Mouse (Mus musculus) left cerebral cortex, postnatal 10 days (tissue): ENCODE measurements at regions not wholly inside any gene's neighbourhood (a gene's known extent, or its start where the extent isn't known, plus 50 kb on each side); places are given as distances from the start of the nearest gene placed in this dataset.
"Not testable (repeated sequence)": the region's sequence is repeated elsewhere in the genome, so short reads cannot be mapped to it uniquely, and the experiment has no call there.

ENCODE experiments used
- DNase-seq, 2 experiments: peaks; one replicate each; pipeline ENCODE4 v3.0.0; 2021 to 2022; ENCODE audit warnings: low spot score in 2 of 2, mixed read lengths in 1 of 2; ENCODE audit errors: extremely low spot score in 1 of 2
- intact Hi-C: fragments of 180-260 bp; cut with DNase I; formaldehyde crosslinking; loops from one replicate; pipeline ENCODE4 v1.15.1; 2025

DNA sequence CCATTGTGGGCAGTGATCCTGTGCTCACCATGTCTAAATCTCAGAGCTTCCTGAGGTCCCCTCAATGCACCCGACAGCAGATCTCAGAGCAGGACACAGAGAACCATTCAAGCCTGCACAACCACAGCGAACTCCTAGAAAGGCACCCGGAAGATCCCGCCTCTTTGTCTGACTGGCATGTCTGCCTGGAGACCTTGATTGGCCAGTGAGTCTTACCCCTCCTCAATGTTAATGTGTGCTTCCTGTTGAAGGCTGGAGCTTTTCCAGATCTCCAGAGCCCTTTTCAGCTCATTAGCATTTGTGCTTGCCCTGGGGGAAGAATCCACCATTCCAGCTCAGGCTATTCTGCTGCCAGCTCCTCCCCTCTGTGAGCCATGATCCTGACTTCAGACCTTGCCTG is 91.8 kb downstream of the 2410141K09Rik start:
- DNase-seq, intact Hi-C loops: not testable (repeated sequence)

GRCm38 (mm10) chr13:66320280-66320679 is 92.9 kb upstream of the Gm10772 start:
- intact Hi-C loops, DNase-seq: not testable (repeated sequence)

DNA sequence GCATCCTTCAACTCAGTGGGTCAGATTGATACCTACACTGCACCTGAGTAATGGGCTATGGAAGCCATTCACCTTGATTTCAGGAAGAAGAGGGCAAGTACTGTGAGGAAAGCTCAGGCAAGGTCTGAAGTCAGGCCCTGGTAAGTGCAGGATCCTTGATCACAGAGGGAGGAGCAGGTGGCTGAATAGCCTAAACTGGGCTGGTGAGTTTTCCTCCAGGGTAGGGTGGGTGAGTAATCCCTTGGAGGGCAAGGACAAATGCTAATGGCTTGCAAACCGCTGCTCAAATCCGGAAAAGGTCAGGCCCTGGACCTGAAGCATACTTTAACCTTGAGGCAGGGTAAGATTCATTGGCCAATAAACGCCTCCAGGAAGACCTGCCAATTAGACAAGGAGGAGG is 84.4 kb upstream of the Gm10772 start:
- intact Hi-C loops, DNase-seq: not testable (repeated sequence)

DNA sequence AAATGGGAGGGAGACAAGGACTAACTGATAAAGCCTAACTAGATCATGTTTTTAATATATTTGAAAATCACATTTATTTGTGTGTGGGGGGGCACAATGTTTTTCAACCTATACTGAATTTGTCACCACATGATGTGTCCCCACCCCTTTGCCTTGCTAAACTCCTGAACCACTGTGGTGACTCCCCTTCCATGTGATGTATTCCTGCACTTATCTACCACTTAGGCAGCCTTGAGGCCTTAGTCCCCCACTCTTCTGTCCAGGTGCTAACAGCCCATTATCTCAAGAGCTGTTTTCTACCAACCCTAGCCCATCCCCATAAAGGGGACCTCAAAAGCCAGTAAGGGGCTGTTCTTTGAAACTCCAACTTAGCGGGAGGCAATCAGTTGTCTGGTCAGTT is 72.5 kb upstream of the Gm10772 start:
- intact Hi-C loops, result not testable (repeated sequence)
- peak in 1 of 2 experiments; percentile 0 for DNase-seq

GRCm38 (mm10) chr13:66291385-66291784 is 64.0 kb upstream of the Gm10772 start:
- intact Hi-C loops, DNase-seq: not testable (repeated sequence)
